Mouse (Mus musculus) WW6 (cell line): ENCODE results near the gene 5330417H12Rik.
A peak's percentile ranks its signal among the peaks of the same experiment; 100 is the strongest.

Experiments
- DNase-seq: peaks from one replicate; pipeline ENCODE4 v3.0.0-alpha.2; 2013; ENCODE audit warnings: low read depth, low spot score

The 5330417H12Rik gene

GRCm38 (mm10) chr7:107625781-107626180 lies 820 bp upstream of the 5330417H12Rik start:
- DNase-seq: no peak

- DNase-seq: no peak
These were observed 529 bp downstream of the 5330417H12Rik start for GRCm38 (mm10) chr7:107624432-107624831.

GRCm38 (mm10) chr7:107620137-107620536 lies 4.8 kb downstream of the 5330417H12Rik start:
- no peak for DNase-seq

GRCm38 (mm10) chr7:107619225-107619624 lies 5.7 kb downstream of the 5330417H12Rik start:
- DNase-seq: no peak

GRCm38 (mm10) chr7:107618028-107618992 lies 6.7 kb downstream of the 5330417H12Rik start:
- DNase-seq: peak; percentile 9

- no peak for DNase-seq
These were observed 14.1 kb downstream of the 5330417H12Rik start for GRCm38 (mm10) chr7:107610880-107611279.

GRCm38 (mm10) chr7:107609622-107610255 lies 15.2 kb downstream of the 5330417H12Rik start:
- DNase-seq: no peak

- DNase-seq: no peak
These were observed 17.2 kb downstream of the 5330417H12Rik start for GRCm38 (mm10) chr7:107607766-107608165.

GRCm38 (mm10) chr7:107602913-107603312 lies 22.0 kb downstream of the 5330417H12Rik start:
- DNase-seq: no peak

GRCm38 (mm10) chr7:107602505-107602904 lies 22.5 kb downstream of the 5330417H12Rik start:
- no peak for DNase-seq

- DNase-seq: no peak
These were observed 24.3 kb downstream of the 5330417H12Rik start for GRCm38 (mm10) chr7:107600651-107601050.

GRCm38 (mm10) chr7:107597956-107598355 lies 27.0 kb downstream of the 5330417H12Rik start:
- no peak for DNase-seq

GRCm38 (mm10) chr7:107596753-107597152 lies 28.2 kb downstream of the 5330417H12Rik start:
- no peak for DNase-seq

GRCm38 (mm10) chr7:107595426-107595825 lies 29.5 kb downstream of the 5330417H12Rik start:
- no peak for DNase-seq

- peak; percentile 85 for DNase-seq
These were observed 30.0 kb downstream of the 5330417H12Rik start, which contains the start of gene Ppfibp2 for GRCm38 (mm10) chr7:107594857-107595402. Gene Ppfibp2 (plus strand): TSS chr7:107595207.

- peak; percentile 47 for DNase-seq
These were observed 30.6 kb downstream of the 5330417H12Rik start for GRCm38 (mm10) chr7:107594325-107594856.

- no peak for DNase-seq
These were observed 31.1 kb downstream of the 5330417H12Rik start for GRCm38 (mm10) chr7:107593904-107594303.

GRCm38 (mm10) chr7:107592641-107593040 lies 32.3 kb downstream of the 5330417H12Rik start:
- DNase-seq: no peak

GRCm38 (mm10) chr7:107574276-107574675 lies 50.7 kb downstream of the 5330417H12Rik start:
- DNase-seq: no peak
